In the genomic region with DNA sequence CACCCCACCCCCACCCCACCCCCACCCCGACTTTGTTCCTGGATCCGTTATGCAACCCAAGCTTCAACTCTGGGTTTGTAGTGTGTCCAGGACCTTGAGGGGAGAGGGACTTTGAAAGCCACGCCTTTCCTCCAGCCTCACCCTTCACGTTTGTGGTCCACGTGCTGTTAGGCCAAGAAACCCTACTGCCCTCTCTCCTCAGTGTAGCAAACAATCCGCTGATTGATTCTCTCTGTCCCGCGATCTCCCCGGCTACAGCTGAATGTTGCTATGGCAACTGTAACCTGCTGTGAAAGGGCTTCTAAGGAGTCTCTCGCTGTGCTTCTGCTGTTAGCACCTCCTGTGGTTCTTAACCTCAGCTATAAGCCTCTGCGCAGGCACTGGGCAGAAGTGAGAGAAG, we compare ENCODE assay signal across 8 mouse cellular contexts. TPM values are rescaled to one million over a fixed set of nuclear protein-coding genes. Genes with fewer than 3 reads are reported as not detected.
DNase-seq lines count a peak whose midpoint lies in the region; ATAC-seq and TF ChIP-seq lines count a peak whose summit lies in the region.

No protein-coding gene starts in this region.

- H3K27ac ChIP-seq in hindbrain, postnatal 0 days = peak overlapping the region; percentile 67

- peak; percentile 73 for DNase-seq in WW6 (ENCODE audit: low read depth, low spot score)
- peak; percentile 47 to 61 for DNase-seq in cerebellum, postnatal 14 days
- DNase-seq in frontal cortex, postnatal 25 days (ENCODE audit: low spot score in 2 of 2) = peak; percentile 34 to 50
- peak; percentile 92 for DNase-seq in hindbrain, postnatal 0 days (ENCODE audit: low spot score)
- peak; percentile 74 for DNase-seq in left cerebral cortex, adult 11 months (ENCODE audit: low spot score)
- peak; percentile 65 for DNase-seq in lung, postnatal 14 days
- peak; percentile 64 for DNase-seq in right cerebral cortex, adult 2 months (ENCODE audit: low spot score in 2 of 2)

- no peaks in the 10 kb centered on the region for H3K27me3 ChIP-seq in hindbrain, postnatal 0 days (ENCODE audit: insufficient read depth, low read length)

- H3K4me2 ChIP-seq in hindbrain, postnatal 0 days (ENCODE audit: low read depth, low read length) = peak overlapping the region; percentile 31

- no peak for TF ChIP-seq CTCF in hindbrain, postnatal 0 days (IDR thresholded peaks at IDR 0.05; ENCODE audit: low read depth)

- no peak overlapping the region for H3K9ac ChIP-seq in hindbrain, postnatal 0 days (replicated peaks; ENCODE audit: low read length)

- H3K36me3 ChIP-seq in hindbrain, postnatal 0 days (ENCODE audit: insufficient read depth, low read length) = no peaks in the 10 kb centered on the region

- WGBS in hindbrain, postnatal 0 days = 0% methylated on average over 11 of the region's 11 CpGs

- no peaks in the 10 kb centered on the region for H3K9me3 ChIP-seq in hindbrain, postnatal 0 days (ENCODE audit: low read length)

- peak; percentile 89 for ATAC-seq in hindbrain, postnatal 0 days
- no peak for ATAC-seq in activated CD4-positive, CD25-positive, alpha-beta regulatory T cell, adult 4 months

- 0 out of 2 replicates have a peak, but pooled peaks cover 4% of the 10 kb centered on the region for H3K4me1 ChIP-seq in hindbrain, postnatal 0 days (ENCODE audit: insufficient read depth, low read length)

- H3K4me3 ChIP-seq in hindbrain, postnatal 0 days (ENCODE audit: low read length) = no peak overlapping the region

RNA-seq across cellular contexts. Expression of gene Por, which starts 5.0 kb away (rescaled TPM):
- 71.7 and 71.8 TPM in 2 replicates for total RNA-seq in hindbrain, postnatal 0 days (2014; rRNA removed)
- 69.3 and 71.4 TPM in 2 replicates for polyA plus RNA-seq in hindbrain, postnatal 0 days (2015; fragmentation: Nextera tagmentation; extraction: Ambion mirVana)
- 10 to 100 TPM; 15.7 to 21.9 TPM for polyA plus RNA-seq in activated CD4-positive, CD25-positive, alpha-beta regulatory T cell, adult 4 months (2017; shearing (Covaris generic))

RNA-seq across cellular contexts. Expression of gene Rhbdd2, which starts 42.4 kb away (rescaled TPM):
- total RNA-seq in hindbrain, postnatal 0 days (2014; rRNA removed) = 29.1 and 34.2 TPM in 2 replicates
- 127 and 130 TPM in 2 replicates for polyA plus RNA-seq in hindbrain, postnatal 0 days (2015; fragmentation: Nextera tagmentation; extraction: Ambion mirVana)
- 10 to 100 TPM; 17.1 to 21.6 TPM for polyA plus RNA-seq in activated CD4-positive, CD25-positive, alpha-beta regulatory T cell, adult 4 months (2017; shearing (Covaris generic))

Comparison
In these comparisons a context has a peak if more than half of its experiments do, and no peak if none do; other contexts are left out.
1. DNase-seq: peak in every context shown above with its lines; median percentile 92 in hindbrain, postnatal 0 days; 74 in left cerebral cortex, adult 11 months; 73 in WW6; 65 in lung, postnatal 14 days; 64 in right cerebral cortex, adult 2 months; 54 in cerebellum, postnatal 14 days; 42 in frontal cortex, postnatal 25 days.